Mouse (Mus musculus): ENCODE data around the gene Thada. TPM values are rescaled to one million over a fixed set of nuclear protein-coding genes. Genes with fewer than 3 reads are reported as not detected.

The Thada gene
- total and polyA plus RNA-seq, 3 experiments: 17.3 to 26.7 (median 22.2) TPM

GRCm38 (mm10) chr17:84359810-84360209, 106.2 kb downstream of the Thada start:
- dilution Hi-C loops (cut with MboI; ENCODE audit: extremely low pct_ligation_motif_present, extremely low pct_unique_long_range_greater_than_20kb, low sequenced_read_pairs) (no loop called here), in situ Hi-C loops (cut with MboI; ENCODE audit: low pct_ligation_motif_present, low pct_unique_long_range_greater_than_20kb, low sequenced_read_pairs) (no loop called here)
- TF ChIP-seq UBTF (IDR thresholded peaks at IDR 0.05; ENCODE audit: low read depth, low read length): no peak
- TF ChIP-seq HCFC1 (IDR thresholded peaks at IDR 0.05; ENCODE audit: low read depth, low read length): no peak
- no peak for TF ChIP-seq JUN (IDR thresholded peaks at IDR 0.05; ENCODE audit: insufficient read depth, low read depth, low read length)
- TF ChIP-seq JUND (conservative IDR thresholded peaks at IDR 0.05; ENCODE audit: low read depth, low read length): no peak
- TF ChIP-seq USF2 (conservative IDR thresholded peaks at IDR 0.05; ENCODE audit: low read depth, low read length): no peak
- H3K36me3 ChIP-seq (replicated peaks in 1 of 2; ENCODE audit: control insufficient read depth in 1 of 2, insufficient read depth in 1 of 2, low read length in 1 of 2): peaks cover 27 to 66% of the 10 kb centered on the region in 2 experiments
- H3K4me2 ChIP-seq (ENCODE audit: insufficient read depth, low read depth, poor library complexity, severe bottlenecking): no peak overlapping the region
- H3K27ac ChIP-seq (ENCODE audit: insufficient read depth, low read depth): no peak overlapping the region
- no peak overlapping the region for H3K4me3 ChIP-seq (replicated peaks in 1 of 3; ENCODE audit: low read depth in 2 of 3, low read length in 2 of 3, poor library complexity in 1 of 3)
- H3K4me1 ChIP-seq (ENCODE audit: control insufficient read depth in 1 of 2, insufficient read depth in 2 of 2): peaks cover 4 to 24% of the 10 kb centered on the region in 2 experiments
- no peaks in the 10 kb centered on the region for H3K27me3 ChIP-seq (replicated peaks)
- H3K9ac ChIP-seq (ENCODE audit: insufficient read depth, low read depth): no peak overlapping the region
- DNase-seq (ENCODE audit: extremely low read depth): no peak
- no peaks in the 10 kb centered on the region for H3K9me3 ChIP-seq (replicated peaks; ENCODE audit: low read length)
- H3K79me2 ChIP-seq (replicated peaks; ENCODE audit: control insufficient read depth, extremely low read depth, insufficient read depth, poor library complexity, severe bottlenecking): no peaks in the 10 kb centered on the region

- no peak for TF ChIP-seq SIN3A (IDR thresholded peaks at IDR 0.05; ENCODE audit: low read length)
- no peak for TF ChIP-seq RAD21 (IDR thresholded peaks at IDR 0.05; ENCODE audit: low read depth, low read length)
- no peak for TF ChIP-seq SMC3 (IDR thresholded peaks at IDR 0.05; ENCODE audit: low read depth, low read length)
- TF ChIP-seq CTCF (conservative IDR thresholded peaks at IDR 0.05 in 1 of 2, IDR thresholded peaks at IDR 0.05 in 1 of 2; ENCODE audit: low read depth in 2 of 2, low read length in 2 of 2): 0 out of 4 replicates have a peak, but pooled peaks of 1 of the 2 experiments have one; percentile 15
- peaks cover 27 to 63% of the 10 kb centered on the region in 2 experiments for H3K36me3 ChIP-seq (replicated peaks in 1 of 2; ENCODE audit: control insufficient read depth in 1 of 2, insufficient read depth in 1 of 2, low read length in 1 of 2)
- H3K9ac ChIP-seq (ENCODE audit: insufficient read depth, low read depth): no peak overlapping the region
- H3K9me3 ChIP-seq (replicated peaks; ENCODE audit: low read length): no peaks in the 10 kb centered on the region
- peaks cover 8 to 24% of the 10 kb centered on the region in 2 experiments for H3K4me1 ChIP-seq (ENCODE audit: control insufficient read depth in 1 of 2, insufficient read depth in 2 of 2)
- dilution Hi-C loops (cut with MboI; ENCODE audit: extremely low pct_ligation_motif_present, extremely low pct_unique_long_range_greater_than_20kb, low sequenced_read_pairs) (no loop called here), in situ Hi-C loops (cut with MboI; ENCODE audit: low pct_ligation_motif_present, low pct_unique_long_range_greater_than_20kb, low sequenced_read_pairs) (no loop called here)
- no peaks in the 10 kb centered on the region for H3K79me2 ChIP-seq (replicated peaks; ENCODE audit: control insufficient read depth, extremely low read depth, insufficient read depth, poor library complexity, severe bottlenecking)
- H3K4me2 ChIP-seq (ENCODE audit: insufficient read depth, low read depth, poor library complexity, severe bottlenecking): no peak overlapping the region
- no peak overlapping the region for H3K4me3 ChIP-seq (replicated peaks in 1 of 3; ENCODE audit: low read depth in 2 of 3, low read length in 2 of 3, poor library complexity in 1 of 3)
- H3K27me3 ChIP-seq (replicated peaks): no peaks in the 10 kb centered on the region
- no peak overlapping the region for H3K27ac ChIP-seq (ENCODE audit: insufficient read depth, low read depth)
- no peak for DNase-seq (ENCODE audit: extremely low read depth)
These were observed 106.9 kb downstream of the Thada start for GRCm38 (mm10) chr17:84358951-84359644.

- H3K27me3 ChIP-seq (replicated peaks): no peaks in the 10 kb centered on the region
- no peak overlapping the region for H3K9ac ChIP-seq (ENCODE audit: insufficient read depth, low read depth)
- in situ Hi-C loops (cut with MboI; ENCODE audit: low pct_ligation_motif_present, low pct_unique_long_range_greater_than_20kb, low sequenced_read_pairs): no loop called here
- dilution Hi-C loops (cut with MboI; ENCODE audit: extremely low pct_ligation_motif_present, extremely low pct_unique_long_range_greater_than_20kb, low sequenced_read_pairs): no loop called here
- H3K36me3 ChIP-seq (replicated peaks in 1 of 2; ENCODE audit: control insufficient read depth in 1 of 2, insufficient read depth in 1 of 2, low read length in 1 of 2): peaks cover 24 to 55% of the 10 kb centered on the region in 2 experiments
- no peak overlapping the region for H3K4me2 ChIP-seq (ENCODE audit: insufficient read depth, low read depth, poor library complexity, severe bottlenecking)
- H3K9me3 ChIP-seq (replicated peaks; ENCODE audit: low read length): no peaks in the 10 kb centered on the region
- H3K27ac ChIP-seq (ENCODE audit: insufficient read depth, low read depth): no peak overlapping the region
- peaks cover 12 to 35% of the 10 kb centered on the region in 2 experiments for H3K4me1 ChIP-seq (ENCODE audit: control insufficient read depth in 1 of 2, insufficient read depth in 2 of 2)
- H3K79me2 ChIP-seq (replicated peaks; ENCODE audit: control insufficient read depth, extremely low read depth, insufficient read depth, poor library complexity, severe bottlenecking): no peaks in the 10 kb centered on the region
- no peak for DNase-seq (ENCODE audit: extremely low read depth)
- H3K4me3 ChIP-seq (replicated peaks in 1 of 3; ENCODE audit: low read depth in 2 of 3, low read length in 2 of 3, poor library complexity in 1 of 3): no peak overlapping the region
- TF ChIP-seq CHD1 (IDR thresholded peaks at IDR 0.05; ENCODE audit: low read depth, low read length) (no peak), ZKSCAN1 (IDR thresholded peaks at IDR 0.05; ENCODE audit: borderline replicate concordance, low read depth, low read length) (no peak), NRF1 (IDR thresholded peaks at IDR 0.05; ENCODE audit: low read depth, low read length) (no peak), BHLHE40 (IDR thresholded peaks at IDR 0.05; ENCODE audit: low read depth, low read length) (no peak), HCFC1 (IDR thresholded peaks at IDR 0.05; ENCODE audit: low read depth, low read length) (no peak), NELFE (IDR thresholded peaks at IDR 0.05; ENCODE audit: low read depth, low read length) (no peak), ELF1 (IDR thresholded peaks at IDR 0.05; ENCODE audit: low read depth, low read length) (no peak), MAZ (IDR thresholded peaks at IDR 0.05; ENCODE audit: low read depth, low read length) (no peak), ZNF384 (IDR thresholded peaks at IDR 0.05; ENCODE audit: low read depth, low read length) (no peak), UBTF (IDR thresholded peaks at IDR 0.05; ENCODE audit: low read depth, low read length) (no peak), JUN (IDR thresholded peaks at IDR 0.05; ENCODE audit: insufficient read depth, low read depth, low read length) (no peak), RCOR1 (conservative IDR thresholded peaks at IDR 0.05; ENCODE audit: low read depth, low read length) (no peak), CHD2 (IDR thresholded peaks at IDR 0.05; ENCODE audit: low read length) (no peak), USF1 (IDR thresholded peaks at IDR 0.05; ENCODE audit: low read depth, low read length) (no peak), MYC (IDR thresholded peaks at IDR 0.05; ENCODE audit: low read depth, low read length) (no peak), TCF12 (IDR thresholded peaks at IDR 0.05; ENCODE audit: low read depth, low read length) (no peak), IRF4 (IDR thresholded peaks at IDR 0.05; ENCODE audit: low read depth, low read length) (no peak), MAFK (IDR thresholded peaks at IDR 0.05; ENCODE audit: insufficient replicate concordance, low read length) (no peak), TBP (conservative IDR thresholded peaks at IDR 0.05; ENCODE audit: low read depth, low read length) (no peak)
These were observed 108.2 kb downstream of the Thada start for GRCm38 (mm10) chr17:84357776-84358175.

Measured in CH12.LX (cell line).